Mouse (Mus musculus) left cerebral cortex, adult 2 months (tissue): ENCODE data around the gene Plekhs1. TPM values are rescaled to one million over a fixed set of nuclear protein-coding genes. Genes with fewer than 3 reads are reported as not detected.

Experiments
- DNase-seq, 2 experiments: peaks; one replicate each; pipeline ENCODE4 v3.0.0; 2021 to 2022; ENCODE audit warnings: low spot score in 2 of 2, mixed read lengths in 1 of 2; ENCODE audit errors: extremely low spot score in 1 of 2
- H3K27ac ChIP-seq: fragments of 200-600 bp; 2 replicates; pipeline ENCODE4 v1.8.1; 2022
- H3K4me3 ChIP-seq: fragments of 200-600 bp; 2 replicates; pipeline ENCODE4 v1.8.1; 2022
- CTCF ChIP-seq: fragments of 200-600 bp; IDR thresholded peaks from 2 replicates; pipeline ENCODE4 v1.8.1; 2022; ENCODE audit warnings: antibody characterized with exemption, mild to moderate bottlenecking, moderate library complexity
- intact Hi-C: fragments of 180-260 bp; cut with DNase I; formaldehyde crosslinking; loops from one replicate; pipeline ENCODE4 v1.15.1; 2025
- total RNA-seq, 2 experiments: library from RNA; stranded (reverse); gene quantifications; 2 replicates each; pipeline ENCODE4 v1.2.3; 2021

Gene Plekhs1
- total RNA-seq, 2 experiments from 2014 or later = 0.72 to 0.89 TPM

DNA sequence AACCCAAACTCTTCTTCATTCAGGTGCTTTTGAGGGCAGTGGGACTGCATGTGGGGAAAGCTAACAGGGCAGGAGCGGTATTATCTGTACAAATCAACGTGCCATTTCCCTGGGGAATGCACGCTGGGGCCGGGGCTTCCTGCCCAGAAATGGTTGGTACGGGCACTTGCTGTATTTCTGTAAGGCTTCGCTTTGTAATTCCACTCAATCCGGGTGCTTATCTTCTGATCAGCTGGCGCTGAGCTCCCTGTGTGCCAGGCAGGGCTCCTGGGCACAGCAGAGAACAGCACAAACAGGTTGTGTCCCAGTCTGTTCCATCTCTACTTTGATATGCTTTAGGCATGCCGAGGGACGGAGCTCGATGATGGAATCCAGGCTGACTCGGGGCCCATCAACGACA lies 25.1 kb upstream of the Plekhs1 start:
- Histone ChIP-seq H3K4me3 (no peak overlapping the region), H3K27ac (no peak overlapping the region)
- no peak for DNase-seq
- intact Hi-C loops = no loop called here
- no peak for TF ChIP-seq CTCF

- no peak for TF ChIP-seq CTCF
- H3K27ac ChIP-seq = no peak overlapping the region
- DNase-seq = no peak
- H3K4me3 ChIP-seq = no peak overlapping the region
- intact Hi-C loops = no loop called here
These were observed 22.9 kb upstream of the Plekhs1 start for GRCm38 (mm10) chr19:56438357-56439071.

DNA sequence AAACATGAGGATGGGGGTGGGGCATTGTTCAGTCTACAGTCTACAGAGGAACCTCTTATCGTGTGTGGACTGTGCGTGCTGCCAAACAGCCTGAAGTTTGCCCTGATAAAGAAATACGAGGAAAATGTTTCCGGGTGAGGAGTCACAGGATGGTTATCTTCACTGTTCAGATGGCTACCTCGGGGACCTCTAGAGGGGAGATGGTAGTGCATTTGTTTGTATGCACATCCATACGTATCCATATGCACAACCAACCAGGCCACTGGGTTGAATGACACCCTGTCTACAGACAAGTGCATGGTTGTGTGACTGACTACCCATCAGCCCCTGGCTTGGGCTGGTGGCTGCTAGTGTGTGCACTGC lies 22.4 kb upstream of the Plekhs1 start:
- intact Hi-C loops = no loop called here
- DNase-seq = no peak
- TF ChIP-seq CTCF = no peak
- Histone ChIP-seq H3K27ac (no peak overlapping the region), H3K4me3 (no peak overlapping the region)

DNA sequence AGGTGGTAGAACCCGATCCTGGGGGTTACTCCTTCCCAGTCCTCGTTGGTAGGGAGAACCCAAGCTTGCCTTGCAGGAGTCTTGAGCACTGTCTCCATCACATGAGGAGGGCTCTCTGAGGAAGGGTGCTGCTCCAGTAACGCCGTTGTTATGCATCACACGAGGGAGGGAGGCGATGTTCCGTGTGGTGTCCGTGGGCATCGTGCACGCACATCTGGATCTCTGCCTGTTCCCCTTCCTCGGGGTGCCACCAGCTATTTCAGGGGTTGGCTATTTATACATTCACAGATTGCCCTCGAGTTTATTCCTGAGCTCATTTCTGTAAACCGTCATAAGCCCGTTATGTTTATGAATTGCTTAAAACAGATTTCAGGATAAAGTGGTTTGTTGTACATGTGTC lies 18.0 kb upstream of the Plekhs1 start:
- no peak for DNase-seq
- intact Hi-C loops = no loop called here
- TF ChIP-seq CTCF = no peak
- no peak overlapping the region for H3K27ac ChIP-seq
- no peak overlapping the region for H3K4me3 ChIP-seq

DNA sequence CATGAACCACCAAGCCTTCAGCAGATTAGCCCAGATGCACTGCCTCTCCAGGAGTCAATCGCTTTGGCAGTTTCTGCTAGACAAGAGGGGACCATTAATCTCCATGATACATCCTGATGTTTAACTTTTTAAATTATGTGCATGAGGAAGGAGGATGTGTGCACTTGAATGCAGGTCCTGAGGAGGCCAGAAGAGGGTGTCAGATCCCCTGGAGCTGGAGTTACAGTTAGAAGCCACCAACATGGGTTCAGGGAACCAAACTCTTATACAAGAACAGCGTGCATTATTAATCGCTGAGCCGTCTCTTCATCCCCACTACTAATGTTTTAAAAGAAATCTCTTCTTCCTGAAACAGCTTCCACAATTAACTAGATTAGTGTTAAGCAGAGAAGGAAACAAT lies 12.7 kb upstream of the Plekhs1 start:
- H3K4me3 ChIP-seq = no peak overlapping the region
- TF ChIP-seq CTCF = no peak; the same call in 1 of the 2 replicates
- no peak for DNase-seq
- peak overlapping the region; percentile 10; the same call in 1 of the 2 replicates for H3K27ac ChIP-seq
- intact Hi-C loops = no loop called here

DNA sequence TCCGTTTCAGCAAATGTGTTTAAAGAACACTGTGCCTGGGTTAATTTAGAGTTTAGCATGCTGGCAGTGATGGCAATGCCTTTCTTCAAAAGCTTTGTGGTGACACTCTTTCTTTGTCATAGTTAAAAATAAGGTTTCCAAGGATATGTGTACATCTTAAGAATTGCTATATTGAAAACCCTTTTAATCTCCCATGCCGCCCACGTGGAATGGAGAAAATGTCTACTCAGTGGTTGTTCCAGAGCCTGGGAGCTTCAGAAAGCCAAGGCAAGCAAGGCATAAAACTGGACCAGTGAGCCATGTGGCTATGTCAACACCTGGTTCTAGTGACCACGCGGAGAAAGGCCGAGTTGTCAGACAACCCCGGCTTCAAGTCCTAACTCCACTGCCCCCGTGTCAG lies 11.9 kb upstream of the Plekhs1 start:
- no peak for DNase-seq
- intact Hi-C loops = no loop called here
- TF ChIP-seq CTCF = no peak

GRCm38 (mm10) chr19:56450892-56451291 lies 10.5 kb upstream of the Plekhs1 start:
- Histone ChIP-seq H3K27ac (peak overlapping the region; percentile 73), H3K4me3 (no peak overlapping the region)
- no peak for DNase-seq
- no peak for TF ChIP-seq CTCF
- intact Hi-C loops = loop anchor here (5.0 kb wide), 1 partner anchor 111 kb away; no protein-coding TSS in a partner anchor

More for the DNA sequence above, 11.9 kb upstream of the Plekhs1 start:
- Histone ChIP-seq H3K4me3 (no peak overlapping the region), H3K27ac (peak overlapping the region; percentile 10; the same call in 1 of the 2 replicates)

DNA sequence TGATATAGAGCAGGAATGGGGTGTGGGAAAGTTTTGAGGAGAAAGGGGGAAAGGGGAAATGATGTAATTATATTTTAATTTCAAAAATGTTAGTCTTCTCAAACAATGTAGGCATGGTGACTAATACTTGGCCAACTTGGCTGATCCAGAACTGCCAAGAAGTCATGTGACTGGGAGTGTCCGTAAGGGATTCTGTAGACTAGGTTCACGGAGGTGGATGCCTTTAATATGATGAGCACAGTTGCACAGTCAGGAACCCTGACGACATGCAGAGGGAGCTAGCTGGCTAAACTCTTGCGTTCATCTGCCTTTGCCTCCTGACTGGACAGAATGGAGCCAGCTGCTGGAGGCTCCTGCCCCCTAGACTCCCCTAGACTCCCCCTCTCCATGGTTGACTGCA lies 9.6 kb upstream of the Plekhs1 start:
- Histone ChIP-seq H3K27ac (peak overlapping the region; percentile 73), H3K4me3 (no peak overlapping the region)
- TF ChIP-seq CTCF = no peak; the same call in 1 of the 2 replicates
- DNase-seq = no peak
- intact Hi-C loops = loop anchor here (2.0 to 5.0 kb wide), 2 partner anchors 19 to 110 kb away; no protein-coding TSS in a partner anchor

- no peak for TF ChIP-seq CTCF
- no peak for DNase-seq
- intact Hi-C loops = loop anchor here (2.0 to 5.0 kb wide), 2 partner anchors 18 to 110 kb away; no protein-coding TSS in a partner anchor
- H3K4me3 ChIP-seq = no peak overlapping the region
- peak overlapping the region; percentile 73 for H3K27ac ChIP-seq
These were observed 9.0 kb upstream of the Plekhs1 start for GRCm38 (mm10) chr19:56452421-56452820.

DNA sequence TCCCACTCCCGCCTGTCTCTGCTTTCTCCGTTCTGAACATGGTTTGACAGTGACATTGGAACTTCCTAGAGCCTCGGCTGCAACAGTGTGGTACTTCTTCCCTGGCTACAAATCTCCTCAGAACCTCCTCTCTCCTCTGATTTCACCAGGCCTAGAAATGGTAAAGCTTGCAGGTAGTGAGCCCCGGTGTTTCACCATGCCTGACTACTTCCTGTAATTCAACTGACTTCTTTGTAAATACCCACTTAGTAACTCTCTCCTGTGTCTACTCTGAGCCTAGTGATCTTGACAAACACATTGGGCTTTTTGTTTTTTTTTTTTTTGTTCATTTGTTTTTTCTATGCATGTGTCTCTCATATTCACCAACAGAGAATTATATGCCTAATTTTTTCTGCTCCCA lies 6.6 kb upstream of the Plekhs1 start:
- no peak for TF ChIP-seq CTCF
- no peak for DNase-seq
- Histone ChIP-seq H3K27ac (no peak overlapping the region), H3K4me3 (no peak overlapping the region)
- intact Hi-C loops = loop anchor here (5.0 kb wide), 1 partner anchor 107 kb away; no protein-coding TSS in a partner anchor

- intact Hi-C loops = no loop called here
- H3K4me3 ChIP-seq = no peak overlapping the region
- TF ChIP-seq CTCF = no peak
- DNase-seq = no peak
- no peak overlapping the region for H3K27ac ChIP-seq
These were observed 6.1 kb upstream of the Plekhs1 start for GRCm38 (mm10) chr19:56455369-56455768.

- H3K27ac ChIP-seq = no peak overlapping the region
- DNase-seq = no peak
- H3K4me3 ChIP-seq = no peak overlapping the region
- TF ChIP-seq CTCF = no peak
- intact Hi-C loops = no loop called here
These were observed 3.9 kb upstream of the Plekhs1 start for GRCm38 (mm10) chr19:56457569-56457968.
